Mouse (Mus musculus): ENCODE results near the gene Adsl. TPM values are rescaled to one million over a fixed set of nuclear protein-coding genes. Genes with fewer than 3 reads are reported as not detected.

The Adsl gene
- total and polyA plus RNA-seq, 2 experiments from 2014 or later: 149 to 156 TPM

DNA sequence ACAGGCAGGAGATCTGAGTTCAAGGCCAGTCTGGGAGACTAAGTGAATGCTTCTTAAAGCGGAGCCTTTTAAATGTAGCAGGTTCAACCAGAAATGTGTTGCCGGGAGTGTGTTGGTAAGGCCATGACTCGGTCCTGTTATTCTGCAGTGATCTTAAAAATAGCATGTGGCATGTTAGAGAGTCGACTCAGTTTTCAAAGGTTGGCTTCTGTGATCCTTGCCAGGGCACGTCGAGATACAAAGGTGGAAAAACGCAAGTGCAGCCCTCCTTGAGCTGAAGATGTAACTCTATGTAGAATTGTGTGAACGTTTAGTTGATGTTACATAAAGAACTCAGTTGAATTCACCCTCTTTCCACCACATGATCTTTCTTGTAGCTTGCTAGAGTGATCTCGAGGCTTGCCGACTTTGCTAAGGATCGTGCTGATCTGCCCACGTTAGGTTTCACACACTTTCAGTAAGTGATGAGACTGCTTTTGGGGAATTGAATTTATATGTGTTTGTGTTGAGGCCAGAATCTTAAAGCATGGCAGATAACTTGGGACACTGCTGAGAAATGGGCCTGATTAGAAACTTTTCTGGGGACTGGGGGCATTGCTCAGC, 7.6 kb downstream of the Adsl start:
- no peak overlapping the region for H3K27ac ChIP-seq (ENCODE audit: low read depth)
- H3K4me2 ChIP-seq (ENCODE audit: low read depth, low read length): no peak overlapping the region
- no peak overlapping the region for H3K9ac ChIP-seq (replicated peaks; ENCODE audit: low read depth, low read length)
- ATAC-seq (ENCODE audit: insufficient read depth, low read depth): no peak
- DNase-seq (ENCODE audit: low spot score): no peak
- peaks cover 82% of the 10 kb centered on the region for H3K36me3 ChIP-seq (replicated peaks; ENCODE audit: control insufficient read depth, insufficient read depth, low read length)
- H3K9me3 ChIP-seq (replicated peaks; ENCODE audit: control insufficient read depth, low read length): no peaks in the 10 kb centered on the region
- no peak for TF ChIP-seq EP300 (IDR thresholded peaks at IDR 0.05; ENCODE audit: low read depth)
- no peak for TF ChIP-seq CTCF (IDR thresholded peaks at IDR 0.05; ENCODE audit: low read depth)
- no peak overlapping the region for H3K4me3 ChIP-seq (ENCODE audit: low read depth, low read length)
- 84% methylated on average over 12 of the region's 12 CpGs for WGBS
- no peaks in the 10 kb centered on the region for H3K27me3 ChIP-seq (ENCODE audit: control insufficient read depth, insufficient read depth, low read length)
- H3K4me1 ChIP-seq (ENCODE audit: control insufficient read depth, insufficient read depth): no peaks in the 10 kb centered on the region

DNA sequence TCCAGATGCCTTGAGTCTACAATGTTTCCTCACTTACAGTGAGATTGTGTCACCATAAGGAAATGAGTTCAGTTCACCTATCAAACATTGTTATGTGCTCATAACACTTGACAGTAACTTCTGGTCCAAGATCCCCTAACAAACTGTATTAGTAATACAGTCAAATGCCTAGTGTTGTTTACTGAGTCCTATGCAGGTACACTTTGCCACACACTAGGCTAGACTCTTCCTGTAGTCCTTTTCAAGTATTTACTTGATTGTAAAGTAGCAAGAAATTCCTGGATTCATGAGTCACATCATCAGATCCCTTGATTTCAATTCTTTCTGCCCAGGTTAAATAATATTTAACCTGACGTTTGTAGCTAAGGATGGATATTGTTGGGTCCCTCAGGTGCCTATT, 21.1 kb downstream of the Adsl start:
- H3K36me3 ChIP-seq (replicated peaks; ENCODE audit: control insufficient read depth, insufficient read depth, low read length): peaks cover 59% of the 10 kb centered on the region
- H3K27me3 ChIP-seq (ENCODE audit: control insufficient read depth, insufficient read depth, low read length): no peaks in the 10 kb centered on the region
- no peak for TF ChIP-seq CTCF (IDR thresholded peaks at IDR 0.05; ENCODE audit: low read depth)
- TF ChIP-seq EP300 (IDR thresholded peaks at IDR 0.05; ENCODE audit: low read depth): no peak
- H3K9ac ChIP-seq (replicated peaks; ENCODE audit: low read depth, low read length): no peak overlapping the region
- 0 out of 2 replicates have a peak, but pooled peaks cover 6% of the 10 kb centered on the region for H3K4me1 ChIP-seq (ENCODE audit: control insufficient read depth, insufficient read depth)
- H3K9me3 ChIP-seq (replicated peaks; ENCODE audit: control insufficient read depth, low read length): no peaks in the 10 kb centered on the region
- ATAC-seq (ENCODE audit: insufficient read depth, low read depth): no peak
- H3K4me2 ChIP-seq (ENCODE audit: low read depth, low read length): no peak overlapping the region
- DNase-seq (ENCODE audit: low spot score): no peak
- 79% methylated on average over 1 of the region's 1 CpGs for WGBS
- H3K27ac ChIP-seq (ENCODE audit: low read depth): no peak overlapping the region
- no peak overlapping the region for H3K4me3 ChIP-seq (ENCODE audit: low read depth, low read length)

DNA sequence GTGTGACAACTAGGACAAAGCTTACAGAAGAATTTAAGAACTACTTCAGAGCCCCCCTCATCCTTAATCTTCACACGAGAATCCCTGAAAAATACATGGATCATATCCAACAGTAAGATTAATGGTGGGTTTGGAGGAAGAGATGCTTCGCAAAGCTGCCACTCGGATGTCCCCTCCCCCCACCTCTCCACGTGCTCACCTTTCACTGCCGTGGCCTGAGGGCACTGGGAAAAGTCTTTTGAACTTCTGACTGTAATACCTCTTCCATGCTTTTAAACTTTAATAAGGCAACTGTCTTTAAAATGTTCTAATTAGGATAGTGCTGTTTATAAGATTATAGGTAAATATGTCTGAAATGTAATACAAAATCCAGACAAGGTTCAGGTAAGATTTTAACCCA, 26.0 kb downstream of the Adsl start:
- H3K9me3 ChIP-seq (replicated peaks; ENCODE audit: control insufficient read depth, low read length): no peaks in the 10 kb centered on the region
- no peak overlapping the region for H3K9ac ChIP-seq (replicated peaks; ENCODE audit: low read depth, low read length)
- DNase-seq (ENCODE audit: low spot score): no peak
- H3K4me2 ChIP-seq (ENCODE audit: low read depth, low read length): no peak overlapping the region
- no peak for TF ChIP-seq CTCF (IDR thresholded peaks at IDR 0.05; ENCODE audit: low read depth)
- TF ChIP-seq EP300 (IDR thresholded peaks at IDR 0.05; ENCODE audit: low read depth): no peak
- H3K27me3 ChIP-seq (ENCODE audit: control insufficient read depth, insufficient read depth, low read length): no peaks in the 10 kb centered on the region
- ATAC-seq (ENCODE audit: insufficient read depth, low read depth): no peak
- H3K4me3 ChIP-seq (ENCODE audit: low read depth, low read length): no peak overlapping the region
- H3K27ac ChIP-seq (ENCODE audit: low read depth): no peak overlapping the region
- WGBS: 44% methylated on average over 5 of the region's 5 CpGs
- 0 out of 2 replicates have a peak, but pooled peaks cover 9% of the 10 kb centered on the region for H3K4me1 ChIP-seq (ENCODE audit: control insufficient read depth, insufficient read depth)
- H3K36me3 ChIP-seq (replicated peaks; ENCODE audit: control insufficient read depth, insufficient read depth, low read length): peaks cover 16% of the 10 kb centered on the region

DNA sequence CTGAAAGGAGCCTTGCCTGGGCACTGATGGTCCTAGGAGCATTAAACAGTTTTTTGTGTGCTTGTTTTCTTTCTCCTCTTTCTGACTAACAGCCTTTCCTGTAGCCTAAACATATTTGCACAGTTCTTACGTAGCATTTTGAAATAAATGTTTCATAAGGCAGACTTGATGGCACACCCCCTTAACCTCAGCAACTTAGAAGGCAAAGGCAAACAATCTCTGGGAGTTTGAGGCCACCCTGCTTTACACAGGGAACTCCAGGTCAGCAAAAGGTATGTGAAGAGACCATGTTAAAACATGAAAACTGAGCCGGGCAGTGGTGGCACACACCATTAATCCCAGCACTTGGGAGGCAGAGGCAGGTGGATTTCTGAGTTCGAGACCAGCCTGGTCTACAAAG, 27.4 kb downstream of the Adsl start:
- no peak for ATAC-seq (ENCODE audit: insufficient read depth, low read depth)
- 88% methylated on average over 3 of the region's 3 CpGs for WGBS
- TF ChIP-seq CTCF (IDR thresholded peaks at IDR 0.05; ENCODE audit: low read depth) (no peak), EP300 (IDR thresholded peaks at IDR 0.05; ENCODE audit: low read depth) (no peak)

DNA sequence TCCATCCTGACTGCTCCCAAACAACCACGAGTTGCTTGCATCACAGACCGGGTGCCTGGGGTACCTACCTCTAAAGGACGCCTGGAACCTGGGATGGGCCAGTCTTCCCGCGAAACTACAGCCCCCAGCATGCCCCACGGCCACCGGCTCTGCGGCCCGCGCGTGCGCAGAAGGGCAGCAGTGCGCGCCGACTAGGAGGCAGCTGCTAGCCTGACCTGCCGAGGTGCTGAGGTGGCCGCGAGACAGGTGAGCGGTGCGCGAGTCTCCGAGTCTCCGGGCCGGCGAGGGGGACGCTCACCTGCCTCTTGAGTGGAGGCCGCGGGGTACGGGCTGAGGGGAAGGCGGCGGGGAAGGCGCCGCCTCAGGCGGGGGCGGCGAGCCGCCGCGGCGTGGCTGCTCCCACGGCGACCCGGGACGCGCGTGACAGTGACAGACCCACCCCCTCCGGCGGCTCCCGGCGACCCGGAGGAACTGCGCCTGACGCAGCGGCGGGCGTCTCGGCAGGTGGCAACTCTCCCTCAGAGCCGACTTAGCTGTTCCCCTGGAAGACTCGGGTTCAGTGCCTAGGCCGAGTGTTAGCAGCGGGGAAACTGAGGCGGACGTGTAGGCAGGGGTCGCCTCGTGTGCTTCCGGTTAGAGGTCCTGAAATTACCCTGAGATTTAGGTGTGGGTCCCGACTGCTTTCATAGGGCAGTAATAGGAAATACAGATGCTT, 29.5 kb downstream of the Adsl start, which contains the start of gene Sgsm3:
Gene Sgsm3 (plus strand): TSS at position 146 of the 715 bp plus-strand sequence.
- DNase-seq (ENCODE audit: low spot score): peak; percentile 72
- peak within 1 kb of the TSS; percentile 88 for H3K4me2 ChIP-seq (ENCODE audit: low read depth, low read length)
- H3K36me3 ChIP-seq (replicated peaks; ENCODE audit: control insufficient read depth, insufficient read depth, low read length): no peaks in the 10 kb centered on the region
- H3K9ac ChIP-seq (replicated peaks; ENCODE audit: low read depth, low read length): peak within 1 kb of the TSS; percentile 55
- TF ChIP-seq EP300 (IDR thresholded peaks at IDR 0.05; ENCODE audit: low read depth) (no peak), CTCF (IDR thresholded peaks at IDR 0.05; ENCODE audit: low read depth) (no peak)
- H3K27me3 ChIP-seq (ENCODE audit: control insufficient read depth, insufficient read depth, low read length): no peaks in the 10 kb centered on the region
- H3K4me1 ChIP-seq (ENCODE audit: control insufficient read depth, insufficient read depth): 0 out of 2 replicates have a peak, but pooled peaks cover 9% of the 10 kb centered on the region
- no peak within 1 kb of the TSS for H3K27ac ChIP-seq (ENCODE audit: low read depth)
- no peaks in the 10 kb centered on the region for H3K9me3 ChIP-seq (replicated peaks; ENCODE audit: control insufficient read depth, low read length)
- H3K4me3 ChIP-seq (ENCODE audit: low read depth, low read length): peak within 1 kb of the TSS; percentile 81
- ATAC-seq (ENCODE audit: insufficient read depth, low read depth): peak; percentile 91
- WGBS: under 1% methylated on average over 67 of the region's 67 CpGs

More for the DNA sequence above, 27.4 kb downstream of the Adsl start:
- Histone ChIP-seq H3K4me2 (ENCODE audit: low read depth, low read length) (no peak overlapping the region), H3K4me3 (ENCODE audit: low read depth, low read length) (no peak overlapping the region), H3K4me1 (ENCODE audit: control insufficient read depth, insufficient read depth) (0 out of 2 replicates have a peak, but pooled peaks cover 9% of the 10 kb centered on the region), H3K36me3 (replicated peaks; ENCODE audit: control insufficient read depth, insufficient read depth, low read length) (peaks cover 2% of the 10 kb centered on the region; the same call in 1 of the 2 replicates), H3K9me3 (replicated peaks; ENCODE audit: control insufficient read depth, low read length) (no peaks in the 10 kb centered on the region), H3K27me3 (ENCODE audit: control insufficient read depth, insufficient read depth, low read length) (no peaks in the 10 kb centered on the region), H3K9ac (replicated peaks; ENCODE audit: low read depth, low read length) (no peak overlapping the region), H3K27ac (ENCODE audit: low read depth) (no peak overlapping the region)
- no peak for DNase-seq (ENCODE audit: low spot score)
